Mouse (Mus musculus) frontal cortex, postnatal 14 days (tissue): ENCODE results near the gene Zcchc2.

Experiments
- DNase-seq, 2 experiments: peaks; one replicate each; pipeline ENCODE4 v3.0.0; 2022; ENCODE audit warnings: low spot score in 2 of 2

The Zcchc2 gene

GRCm38 (mm10) chr1:105990138-105990821 is at the start of gene Zcchc2:
Gene Zcchc2 (plus strand): TSS chr1:105990406.
- DNase-seq: peak; percentile 96 to 98

DNA sequence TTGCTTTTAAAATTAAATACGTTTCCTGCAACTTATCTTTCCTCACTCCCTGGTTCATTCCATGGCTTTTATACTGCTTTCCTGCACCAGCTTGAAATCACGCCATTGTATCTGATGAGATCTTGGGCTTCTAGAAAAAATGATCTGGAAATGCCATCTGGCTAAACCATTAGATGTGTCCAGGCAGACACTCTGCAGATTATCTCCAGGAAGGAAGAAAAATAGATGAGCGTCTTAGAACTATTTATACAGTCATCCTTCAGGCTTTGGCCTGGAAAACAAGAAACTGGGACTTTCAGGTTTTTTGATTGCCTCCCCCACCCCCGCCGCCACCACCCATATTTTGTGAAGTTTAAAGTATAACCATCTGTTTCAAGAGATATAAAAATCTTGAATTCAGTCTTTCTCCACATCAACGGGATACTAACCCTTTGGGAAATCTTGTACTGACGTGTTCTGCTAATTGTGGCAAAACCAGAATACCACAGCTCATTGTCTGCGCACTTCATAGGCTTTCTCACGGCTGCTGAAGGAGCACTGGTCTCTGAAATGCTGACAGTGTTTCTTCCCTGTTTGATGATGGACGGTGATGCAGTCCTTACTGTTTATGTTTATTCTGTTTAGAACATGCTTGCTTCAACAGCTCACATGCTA is 45.2 kb upstream of the Zcchc2 start:
- no peak for DNase-seq

DNA sequence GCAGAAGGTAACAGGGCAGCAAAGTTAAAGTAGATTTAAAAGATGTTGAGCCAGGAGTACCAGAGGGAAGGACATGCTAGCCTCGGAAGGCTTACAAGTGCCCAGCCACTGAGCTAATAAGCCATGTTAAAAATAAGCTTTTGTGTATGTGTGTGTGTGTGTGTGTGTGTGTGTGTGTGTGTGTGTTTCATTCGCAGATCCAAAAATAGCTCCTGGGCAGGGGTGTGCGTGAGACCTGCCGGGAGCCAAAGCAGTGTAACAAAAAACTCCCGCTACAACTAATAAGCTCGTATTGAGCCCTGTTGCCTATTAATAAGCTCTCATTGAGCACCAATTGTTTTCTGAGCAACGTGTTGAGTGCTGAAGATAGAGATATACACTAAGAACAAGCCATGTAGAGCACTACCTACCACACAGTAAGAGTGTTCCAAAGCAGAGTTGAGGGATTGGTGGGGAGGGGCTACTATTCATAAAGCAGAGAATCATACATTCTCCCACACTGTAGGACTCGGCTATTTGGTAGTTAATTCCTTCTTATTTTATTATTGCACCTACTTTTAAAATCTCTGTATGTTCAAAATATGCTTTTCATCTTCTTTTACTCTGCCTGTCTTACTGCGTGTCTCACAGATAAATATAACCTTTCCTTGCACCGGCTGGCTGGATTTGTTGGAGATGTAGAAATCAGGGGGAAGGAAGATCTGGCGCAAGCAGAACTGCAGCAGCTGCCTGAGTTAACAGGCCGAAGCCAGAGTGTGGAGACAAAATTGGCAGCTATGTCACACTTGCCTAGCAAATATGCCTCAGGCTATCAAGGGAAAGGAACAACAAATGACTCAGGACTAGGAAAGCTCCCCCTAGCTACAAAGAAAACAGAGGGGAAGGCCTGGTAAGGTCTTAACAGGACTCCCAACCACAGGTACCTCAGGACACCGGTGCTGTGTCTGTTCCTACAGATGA is 43.3 kb upstream of the Zcchc2 start:
- DNase-seq: peak; percentile 47 to 67

DNA sequence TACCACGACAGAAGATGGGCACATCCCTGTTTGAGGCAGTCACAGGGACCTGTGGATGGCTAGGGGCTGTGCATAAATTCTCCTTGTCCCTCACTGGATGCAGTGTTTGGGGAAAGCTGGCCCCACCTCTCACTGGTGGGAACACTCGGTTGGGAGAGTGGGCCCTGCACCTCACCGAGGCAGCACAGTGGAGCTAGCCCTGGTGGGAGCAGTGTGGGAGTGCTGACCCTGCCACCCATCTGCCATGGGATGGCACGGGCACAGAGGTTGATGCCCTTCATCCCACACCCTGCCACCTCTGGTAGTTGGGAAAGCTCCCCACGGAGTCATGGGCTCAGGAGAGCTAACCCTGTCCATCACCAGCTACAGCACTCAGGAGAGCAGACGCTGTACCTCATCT is 41.9 kb upstream of the Zcchc2 start:
- DNase-seq: no peak

DNA sequence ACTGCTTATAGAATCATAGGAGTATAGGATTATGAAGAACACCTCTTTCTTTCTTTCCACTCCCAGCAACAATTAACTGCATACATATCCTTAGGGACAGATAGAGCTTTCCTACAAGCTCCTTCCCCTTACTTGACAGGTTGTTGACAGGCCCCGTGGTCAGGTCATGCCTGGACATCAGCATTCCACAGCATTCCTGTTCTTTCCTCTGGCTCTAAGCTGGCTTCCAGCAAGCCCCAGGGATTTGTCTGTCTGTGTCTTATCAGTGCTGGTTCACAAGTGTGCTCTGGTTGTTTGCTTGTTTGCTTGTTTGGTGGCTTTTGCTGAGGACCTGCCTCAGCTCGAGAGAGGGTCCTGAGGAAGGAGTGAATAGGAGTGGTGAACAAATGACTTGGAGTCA is 36.6 kb upstream of the Zcchc2 start:
- no peak for DNase-seq

GRCm38 (mm10) chr1:105954047-105954446 is 36.2 kb upstream of the Zcchc2 start:
- no peak for DNase-seq

- no peak for DNase-seq
Measured at GRCm38 (mm10) chr1:105956057-105956456, 34.1 kb upstream of the Zcchc2 start.

DNA sequence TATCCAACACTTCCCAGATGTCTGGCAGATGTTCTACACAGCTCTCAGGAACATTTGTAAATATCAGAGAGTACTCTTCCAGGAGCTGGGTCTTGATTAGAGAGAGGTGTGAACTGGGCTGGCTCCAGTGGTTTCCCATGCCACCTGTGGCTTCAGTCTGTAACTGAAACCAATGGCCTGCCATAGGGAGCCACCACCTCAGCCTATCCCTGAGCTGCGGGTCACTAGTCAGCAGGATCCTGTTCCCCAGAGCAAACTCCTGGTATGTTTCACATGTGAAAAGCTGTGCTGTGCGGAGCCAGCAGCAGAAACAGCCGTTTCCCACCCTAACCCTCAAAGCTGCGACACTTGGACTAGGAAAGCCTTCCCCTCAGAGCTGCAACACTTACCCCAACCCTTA is 28.7 kb upstream of the Zcchc2 start:
- no peak for DNase-seq

DNA sequence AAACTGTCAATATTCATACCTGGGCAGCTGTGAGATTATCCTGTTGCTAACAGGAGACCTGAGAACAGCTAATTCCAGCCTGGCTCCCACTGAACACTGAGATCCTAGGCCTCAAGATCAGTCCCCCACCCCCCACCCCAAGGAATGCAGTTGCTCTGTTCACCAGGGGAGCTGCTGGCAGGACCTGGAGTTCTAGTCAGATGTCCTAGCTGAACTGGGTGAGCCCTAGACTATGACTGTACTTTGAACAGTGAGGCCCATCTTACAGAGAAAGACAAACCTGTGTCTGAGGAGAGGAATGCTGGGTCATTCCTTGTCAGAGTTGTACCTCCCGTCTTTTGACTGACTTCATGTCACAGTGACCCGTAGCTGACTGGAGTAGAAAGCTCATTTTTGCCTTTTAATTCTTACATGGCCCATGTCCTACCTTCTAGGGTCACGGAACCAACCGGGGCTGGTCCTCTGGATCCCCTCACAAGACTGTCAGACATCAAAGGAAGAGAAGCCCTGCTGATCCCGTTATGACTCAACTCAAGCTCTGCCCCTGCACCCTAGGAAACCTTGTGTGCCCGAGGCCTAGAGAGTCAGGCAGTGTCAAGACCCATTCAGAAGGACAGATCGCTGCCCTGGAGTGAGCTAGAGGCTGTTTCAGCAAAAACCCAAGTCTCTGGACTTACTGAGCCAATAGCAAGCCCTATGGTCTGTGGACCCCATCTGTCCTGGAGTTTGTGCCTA is 28.0 kb upstream of the Zcchc2 start:
- no peak for DNase-seq

- no peak for DNase-seq
Measured at GRCm38 (mm10) chr1:105962852-105963251, 27.4 kb upstream of the Zcchc2 start.

- DNase-seq: no peak
Measured at GRCm38 (mm10) chr1:105964514-105964913, 25.7 kb upstream of the Zcchc2 start.

GRCm38 (mm10) chr1:105965189-105965588 is 25.0 kb upstream of the Zcchc2 start:
- DNase-seq: no peak

DNA sequence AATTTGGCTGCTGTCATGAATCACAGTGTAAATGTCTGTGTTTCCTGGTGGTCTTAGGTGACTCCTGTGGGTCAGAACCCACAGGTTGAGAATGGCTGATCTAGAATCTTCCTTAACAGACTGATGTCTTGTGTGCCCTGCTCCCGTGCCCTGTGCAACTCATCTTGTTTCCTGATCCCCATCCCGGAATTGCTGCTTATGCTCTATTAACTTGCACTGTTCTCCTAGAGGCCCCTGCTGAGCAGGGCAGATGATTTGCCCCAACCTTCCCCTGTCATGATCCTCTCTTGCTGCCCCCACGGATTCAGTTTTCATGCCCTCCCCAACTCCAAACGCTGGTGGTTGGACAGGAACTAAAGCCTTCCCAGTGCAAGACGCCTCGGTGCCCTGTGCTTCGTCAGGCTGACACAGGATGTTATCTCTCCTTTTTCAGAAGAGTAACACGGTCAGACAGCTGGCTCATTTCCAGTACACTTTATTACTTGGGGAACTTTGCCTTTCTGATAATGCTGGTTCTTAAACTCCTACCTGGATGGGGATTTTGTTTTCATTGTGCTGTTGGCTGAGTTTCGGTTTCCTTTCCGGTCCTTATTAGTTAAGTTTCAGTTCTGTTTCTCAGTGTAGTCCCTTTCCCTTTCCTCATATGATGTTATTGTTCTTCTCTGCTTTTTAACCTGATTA is 18.6 kb upstream of the Zcchc2 start:
- DNase-seq: no peak

- no peak for DNase-seq
Measured at GRCm38 (mm10) chr1:105974023-105974422, 16.2 kb upstream of the Zcchc2 start.

GRCm38 (mm10) chr1:105977446-105978094 is 12.6 kb upstream of the Zcchc2 start:
- no peak for DNase-seq

DNA sequence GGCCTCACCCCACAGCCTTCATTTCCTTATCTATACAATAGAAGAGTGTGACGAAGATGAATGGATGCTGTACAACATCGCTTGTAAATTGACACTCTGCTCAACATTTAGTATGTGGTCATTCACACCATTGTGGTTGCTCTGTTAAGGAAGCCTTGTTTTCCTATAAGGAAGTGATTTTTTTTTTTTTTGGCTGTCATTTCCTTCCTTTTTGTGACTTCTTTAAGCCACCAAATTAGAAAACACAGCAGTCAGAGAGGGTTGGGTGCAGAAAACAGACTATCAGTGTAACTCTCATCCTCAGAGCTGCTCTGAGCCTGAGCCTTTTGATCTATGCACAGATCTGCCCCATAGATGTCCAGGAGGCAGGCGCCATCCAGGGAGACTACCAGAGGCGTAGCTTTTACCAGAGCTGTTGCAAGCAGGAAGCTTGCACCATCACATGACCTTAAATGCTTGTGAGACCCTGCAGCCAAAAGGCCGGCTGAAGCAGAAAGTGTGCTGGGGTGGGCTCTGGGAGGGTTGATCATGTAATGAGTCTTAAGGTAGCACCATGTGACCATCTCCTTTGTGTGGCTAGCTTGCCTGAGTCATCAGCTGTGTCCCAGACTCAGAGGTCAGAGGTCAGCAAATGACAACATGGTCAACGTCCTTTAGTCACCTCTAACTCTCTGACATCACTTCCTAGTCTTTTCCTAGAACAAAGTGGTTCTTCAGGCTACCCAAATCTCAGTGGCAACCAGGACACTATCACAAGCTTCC is 9.2 kb upstream of the Zcchc2 start:
- no peak for DNase-seq

DNA sequence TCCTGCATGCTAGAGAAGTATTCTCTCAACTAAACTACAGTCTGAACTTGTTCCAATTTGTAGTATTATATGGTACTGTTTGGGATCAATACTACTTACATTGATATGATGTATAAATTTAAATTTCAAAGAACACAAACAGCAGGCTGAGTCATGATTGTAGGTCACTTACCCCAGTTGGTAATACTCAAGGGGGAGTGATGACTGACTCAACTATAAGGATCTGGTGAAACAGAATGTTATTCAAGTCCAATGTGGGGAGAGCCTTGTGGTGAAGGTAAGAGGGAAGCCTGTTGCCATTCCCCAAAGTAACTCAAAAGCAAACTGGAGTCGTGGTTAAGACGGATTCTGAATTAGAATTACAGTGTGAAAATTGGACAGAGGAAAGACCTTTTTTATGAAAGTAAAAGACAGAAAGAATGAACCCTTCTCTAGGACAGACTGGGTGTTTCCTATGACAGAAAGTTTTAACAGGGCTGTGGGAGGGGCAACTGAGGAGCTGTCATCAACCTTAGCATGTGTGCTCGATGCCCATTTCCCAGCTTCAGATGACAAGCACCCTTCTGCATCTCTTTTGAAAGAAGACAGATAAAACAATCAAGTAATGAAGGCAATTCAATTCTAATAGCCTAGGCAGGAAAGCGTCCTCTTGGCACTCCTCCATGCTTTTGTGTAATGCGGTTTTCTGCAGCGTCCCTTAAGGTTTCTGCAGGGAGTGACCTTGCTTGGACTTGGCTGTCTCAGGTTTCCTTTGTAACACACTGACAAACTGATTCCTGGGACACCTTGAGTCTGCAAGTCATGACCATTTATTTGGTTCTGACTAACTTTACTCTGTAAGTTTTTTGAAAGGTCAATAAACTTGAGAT is 7.5 kb upstream of the Zcchc2 start:
- no peak for DNase-seq

DNA sequence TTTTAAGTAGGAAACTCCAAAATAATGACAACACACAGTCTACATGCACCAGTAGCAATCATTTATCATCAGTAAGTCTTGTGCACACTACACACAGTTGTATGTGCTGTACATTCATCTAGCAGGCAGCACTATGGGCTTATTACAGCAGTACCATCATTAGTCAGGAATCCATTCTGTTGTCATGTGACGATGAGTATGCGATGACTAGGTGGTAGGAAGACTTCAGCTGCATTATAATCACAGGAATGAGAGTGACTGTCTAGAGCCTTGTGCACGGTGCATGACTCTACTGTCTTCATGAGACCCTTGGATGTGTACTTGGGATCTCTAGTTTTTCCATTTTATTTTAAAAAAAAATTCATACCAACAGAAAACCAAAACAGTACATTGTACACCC is 6.0 kb upstream of the Zcchc2 start:
- no peak for DNase-seq

GRCm38 (mm10) chr1:105988171-105988570 is 2.0 kb upstream of the Zcchc2 start:
- DNase-seq: no peak
